Mouse (Mus musculus): ENCODE results near the gene Large2.

DNA sequence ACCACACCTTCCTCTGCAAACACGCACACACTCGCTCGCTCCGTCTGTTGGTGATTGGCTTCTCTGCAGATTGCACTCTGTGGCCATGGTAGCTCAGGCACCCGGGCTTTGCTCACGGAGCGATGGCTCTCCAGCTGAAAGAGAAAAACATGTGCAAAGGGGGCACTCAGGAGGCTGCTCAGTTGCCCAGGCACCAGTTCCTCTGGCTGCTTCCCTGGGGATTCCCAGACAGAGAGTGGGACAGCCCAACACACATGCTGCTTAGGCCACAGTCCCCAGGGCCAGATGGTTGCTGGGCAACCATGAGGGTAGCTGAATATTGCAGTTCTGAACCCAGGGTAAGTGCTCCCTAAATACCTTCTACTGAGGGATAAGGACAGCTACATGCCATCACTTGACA is 31.0 kb upstream of the Large2 start:
- TF ChIP-seq EP300 (IDR thresholded peaks at IDR 0.05; ENCODE audit: low read depth) (no peak), CTCF (IDR thresholded peaks at IDR 0.05; ENCODE audit: low read depth) (no peak)
